Mouse (Mus musculus) retina, adult 2 months (tissue): Measurements from ENCODE around the gene Zfp771.

Source experiments
- DNase-seq: peaks from one replicate; pipeline ENCODE4 v3.0.0-alpha.2; 2012; ENCODE audit warnings: low read depth, low spot score

Zfp771 gene

GRCm38 (mm10) chr7:127243870-127244657 lies at the start of gene Zfp771:
TSS of gene Zfp771 (plus strand) at chr7:127244274.
- peak; percentile 76 for DNase-seq

GRCm38 (mm10) chr7:127194633-127195029 lies 49.4 kb upstream of the Zfp771 start:
- DNase-seq: no peak

DNA sequence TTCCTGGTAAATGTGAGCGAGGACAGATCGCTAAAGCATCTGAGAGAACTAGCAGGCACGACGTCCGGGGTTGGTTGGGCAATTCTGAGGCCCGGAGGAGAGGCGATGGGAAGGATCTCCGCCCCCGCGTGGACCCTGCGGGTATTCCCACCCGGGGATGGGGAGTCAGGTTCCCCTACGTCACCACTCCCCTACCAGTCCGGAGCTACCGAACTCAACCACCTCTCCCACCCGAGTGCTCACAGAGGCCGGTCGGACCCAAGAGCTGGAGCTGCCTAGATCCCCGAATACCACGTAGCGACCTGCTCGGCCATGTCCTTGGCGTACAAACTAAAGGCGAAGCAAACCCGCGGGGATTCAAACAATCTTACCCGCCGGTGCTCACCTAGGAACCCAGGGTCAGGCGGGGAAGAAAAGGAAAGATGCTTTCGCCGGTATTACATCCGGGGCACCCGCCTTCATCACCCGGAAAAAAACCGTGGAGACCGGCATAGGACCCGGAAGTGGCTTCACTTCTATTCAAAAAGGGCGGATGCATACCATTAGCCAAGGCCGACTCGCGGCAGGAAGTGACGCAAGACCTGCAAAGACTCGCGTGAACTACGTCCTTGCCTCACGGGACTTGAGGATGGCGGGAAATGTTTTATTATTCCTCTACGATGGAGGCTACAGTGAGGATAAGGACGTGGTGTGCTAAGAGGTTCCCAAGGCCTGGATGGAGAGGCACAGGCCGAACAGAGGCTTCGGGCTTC lies 48.4 kb upstream of the Zfp771 start, which contains the start of gene Cd2bp2:
Gene Cd2bp2 (minus strand): TSS at position 507 of the 752 bp plus-strand sequence.
- DNase-seq: peak; percentile 95

- DNase-seq: no peak
Observed at GRCm38 (mm10) chr7:127196484-127196883, 47.6 kb upstream of the Zfp771 start.

GRCm38 (mm10) chr7:127206606-127207005 lies 37.5 kb upstream of the Zfp771 start:
- DNase-seq: no peak

- DNase-seq: no peak
Observed at GRCm38 (mm10) chr7:127207374-127208294, 36.4 kb upstream of the Zfp771 start.

DNA sequence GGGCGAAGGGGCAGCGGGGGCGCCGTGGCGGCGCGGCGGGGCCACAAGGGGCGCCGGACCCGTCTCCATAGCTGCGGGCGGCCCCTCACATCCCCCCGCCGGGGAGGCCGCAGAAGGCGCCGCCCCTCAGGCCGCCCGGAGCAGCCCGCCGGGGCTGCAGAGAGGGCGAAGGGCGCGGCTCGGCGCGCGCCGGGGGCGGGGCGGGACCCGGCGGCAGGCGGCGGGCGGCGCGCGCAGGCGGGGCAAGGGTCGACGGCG lies 35.9 kb upstream of the Zfp771 start, which contains the start of gene Tbc1d10b:
Gene Tbc1d10b (minus strand): TSS at position 174 of the 258 bp plus-strand sequence.
- no peak for DNase-seq

GRCm38 (mm10) chr7:127208553-127209438 lies 35.3 kb upstream of the Zfp771 start, which contains the start of gene Mylpf:
TSS of gene Mylpf (plus strand) at chr7:127208890.
- peak; percentile 88 for DNase-seq

GRCm38 (mm10) chr7:127209851-127210250 lies 34.2 kb upstream of the Zfp771 start:
- DNase-seq: no peak

DNA sequence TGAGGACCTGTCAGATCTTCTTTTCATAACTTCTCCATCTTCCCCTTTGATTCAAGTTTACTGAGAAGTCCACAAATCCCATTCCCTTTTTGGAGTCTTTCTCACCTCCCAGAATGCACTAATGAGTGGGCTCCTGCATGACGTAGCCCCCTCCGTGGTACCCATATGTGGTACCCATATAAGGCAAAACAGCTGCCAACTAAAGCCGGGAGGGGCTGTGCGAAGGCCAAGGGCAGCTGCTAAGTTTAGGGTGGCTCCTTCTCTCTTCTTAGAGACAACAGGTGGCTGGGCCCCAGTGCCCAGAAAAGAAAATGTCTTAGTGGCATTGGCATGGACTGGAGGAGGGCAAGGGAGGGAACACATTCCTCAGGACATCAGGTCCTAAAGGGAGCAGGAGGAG lies 33.8 kb upstream of the Zfp771 start:
- no peak for DNase-seq

GRCm38 (mm10) chr7:127211014-127211745 lies 32.9 kb upstream of the Zfp771 start:
- no peak for DNase-seq

- DNase-seq: no peak
Observed at GRCm38 (mm10) chr7:127212432-127213250, 31.4 kb upstream of the Zfp771 start.

DNA sequence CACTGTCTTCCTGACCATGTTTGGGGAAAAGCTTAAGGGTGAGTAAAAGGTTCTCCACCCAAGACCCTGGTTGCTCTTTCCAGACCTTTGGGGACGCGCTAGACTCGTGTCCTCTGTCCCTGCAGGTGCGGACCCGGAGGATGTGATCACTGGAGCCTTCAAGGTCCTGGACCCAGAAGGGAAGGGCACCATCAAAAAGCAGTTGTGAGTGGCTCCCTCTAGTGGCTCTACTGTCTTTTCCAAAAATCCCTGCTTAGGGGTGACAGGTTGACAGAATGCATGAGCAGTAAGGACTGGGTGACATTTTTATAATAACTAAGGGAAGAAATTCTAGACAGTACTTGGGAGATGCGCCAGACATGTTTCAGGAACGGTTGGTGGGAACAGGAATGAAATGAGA lies 30.6 kb upstream of the Zfp771 start:
- DNase-seq: no peak

GRCm38 (mm10) chr7:127213930-127214329 lies 30.1 kb upstream of the Zfp771 start:
- no peak for DNase-seq

GRCm38 (mm10) chr7:127214521-127214920 lies 29.6 kb upstream of the Zfp771 start:
- DNase-seq: no peak

GRCm38 (mm10) chr7:127214981-127215871 lies 28.8 kb upstream of the Zfp771 start:
- DNase-seq: no peak

DNA sequence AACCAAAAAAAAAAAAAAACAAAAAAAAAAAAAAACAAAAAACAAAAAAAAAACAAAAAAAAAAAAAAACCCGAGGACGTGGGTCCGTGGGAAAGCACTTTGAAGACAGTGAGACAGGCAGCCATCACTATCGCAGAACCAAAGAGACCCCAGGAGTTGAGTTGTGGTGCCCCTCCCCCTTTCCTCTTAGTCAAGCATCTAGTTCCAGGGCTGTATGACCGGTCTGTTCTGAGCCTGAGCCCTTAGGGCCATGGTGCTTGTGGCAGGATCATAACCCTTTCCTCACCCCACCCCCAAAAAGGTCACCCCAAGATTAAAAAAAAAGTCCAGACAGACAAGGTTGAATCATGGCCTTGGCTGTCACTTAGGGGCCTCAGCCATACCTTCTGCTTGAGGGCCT lies 27.8 kb upstream of the Zfp771 start:
- no peak for DNase-seq

- no peak for DNase-seq
Observed at GRCm38 (mm10) chr7:127217475-127217874, 26.6 kb upstream of the Zfp771 start.
